Mouse (Mus musculus): ENCODE data around the gene Senp2.

Senp2 gene

DNA sequence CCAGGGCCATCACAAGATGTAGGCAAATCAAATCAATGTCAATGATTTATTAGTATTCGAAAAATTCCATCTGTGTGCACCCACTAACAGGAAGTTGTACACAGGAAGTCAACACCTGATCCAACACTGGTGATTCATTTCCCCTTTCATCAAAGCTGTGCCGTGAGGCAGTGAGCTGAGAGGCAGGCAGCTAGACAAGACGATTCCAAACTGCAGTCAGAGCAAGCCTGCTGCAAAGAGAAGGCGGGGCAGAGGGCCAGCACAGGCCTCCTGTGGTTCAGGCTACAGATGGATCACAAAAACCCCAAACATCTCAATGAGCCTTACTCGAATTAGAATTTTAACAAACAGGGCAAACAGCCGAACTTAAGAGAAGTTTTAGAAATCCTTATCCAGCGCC, 88.4 kb downstream of the Senp2 start:
- DNase-seq (ENCODE audit: low read depth, low spot score), result no peak

Measured in CD4-positive, CD25-positive, alpha-beta regulatory T cell, adult 2 months (primary cell).